Mouse (Mus musculus) ovary, postnatal 14 days (tissue): ENCODE results near the gene Cyp2d11.

Source experiments
- DNase-seq: peaks from one replicate; pipeline ENCODE4 v3.0.0; 2022; ENCODE audit warnings: low spot score

Gene Cyp2d11

GRCm38 (mm10) chr15:82351480-82351879 lies 42.3 kb downstream of the Cyp2d11 start:
- DNase-seq, result no peak

- DNase-seq, result no peak
These were observed 43.5 kb downstream of the Cyp2d11 start for GRCm38 (mm10) chr15:82350349-82350748.

- DNase-seq, result no peak
These were observed 44.9 kb downstream of the Cyp2d11 start for GRCm38 (mm10) chr15:82348999-82349341.

- DNase-seq, result no peak
These were observed 45.4 kb downstream of the Cyp2d11 start for GRCm38 (mm10) chr15:82348258-82348998.

GRCm38 (mm10) chr15:82347852-82348251 lies 46.0 kb downstream of the Cyp2d11 start:
- no peak for DNase-seq

- DNase-seq, result no peak
These were observed 46.5 kb downstream of the Cyp2d11 start for GRCm38 (mm10) chr15:82347303-82347676.

- DNase-seq, result no peak
These were observed 47.1 kb downstream of the Cyp2d11 start for GRCm38 (mm10) chr15:82346580-82347302.

GRCm38 (mm10) chr15:82345820-82346470 lies 47.9 kb downstream of the Cyp2d11 start:
- peak; percentile 94 for DNase-seq

GRCm38 (mm10) chr15:82344971-82345370 lies 48.9 kb downstream of the Cyp2d11 start:
- no peak for DNase-seq

GRCm38 (mm10) chr15:82343368-82344287 lies 50.2 kb downstream of the Cyp2d11 start:
- DNase-seq, result no peak

GRCm38 (mm10) chr15:82342543-82342935 lies 51.3 kb downstream of the Cyp2d11 start:
- no peak for DNase-seq

- DNase-seq, result no peak
These were observed 51.9 kb downstream of the Cyp2d11 start for GRCm38 (mm10) chr15:82341675-82342542.

- peak; percentile 58 for DNase-seq
These were observed 52.8 kb downstream of the Cyp2d11 start for GRCm38 (mm10) chr15:82341036-82341501.

GRCm38 (mm10) chr15:82340414-82341035 lies 53.3 kb downstream of the Cyp2d11 start:
- DNase-seq, result no peak

GRCm38 (mm10) chr15:82339634-82340254 lies 54.1 kb downstream of the Cyp2d11 start:
- no peak for DNase-seq
